Mouse (Mus musculus) thymus, adult 2 months (tissue): ENCODE data around the gene Clns1a.

Experiments used
- CTCF ChIP-seq: fragments of 200-500 bp; IDR thresholded peaks from 2 replicates; pipeline ENCODE4 v1.5.1; 2012; ENCODE audit warnings: mild to moderate bottlenecking, control low read depth, low read length, moderate library complexity, borderline replicate concordance; ENCODE audit not compliant: control insufficient read depth, poor library complexity, insufficient read depth; ENCODE audit errors: extremely low read depth
- POLR2A ChIP-seq: fragments of 200-500 bp; IDR thresholded peaks from 2 replicates; pipeline ENCODE4 v1.6.1; 2012; ENCODE audit warnings: mild to moderate bottlenecking, low read length, control low read depth, moderate library complexity; ENCODE audit not compliant: control insufficient read depth, poor library complexity, insufficient read depth; ENCODE audit errors: extremely low read depth

DNA sequence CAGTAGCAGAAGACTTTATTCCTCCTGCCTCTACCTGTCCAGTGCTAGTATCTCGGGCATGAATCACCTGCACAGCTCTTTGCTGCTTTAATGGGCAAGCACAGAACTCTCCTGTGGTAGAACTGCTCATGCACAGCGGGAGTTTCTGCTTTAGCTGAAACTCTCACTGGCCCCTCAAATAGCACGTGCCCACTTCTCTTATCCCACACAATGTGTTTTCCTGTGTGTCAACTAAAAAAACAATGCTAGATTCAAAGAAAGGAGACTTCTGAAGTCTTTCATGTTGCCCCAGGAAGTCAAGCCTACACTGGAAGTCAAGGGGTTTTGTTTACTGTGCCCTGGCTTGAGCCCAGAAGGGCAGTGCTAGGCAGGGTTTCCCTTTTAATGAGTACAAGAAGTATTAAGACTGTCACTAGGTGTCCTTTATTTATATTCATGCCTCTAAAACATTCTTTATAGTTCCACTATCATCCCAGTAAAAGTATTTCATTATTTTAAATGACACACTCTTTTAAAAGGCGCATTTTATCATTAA, 39.5 kb downstream of the Clns1a start:
- TF ChIP-seq CTCF (no peak), POLR2A (no peak)
